Mouse (Mus musculus) embryonic fibroblast, embryonic 13.5 days (primary cell): ENCODE results near the gene Fam107b.

Experiments used
- CTCF ChIP-seq: IDR thresholded peaks from 2 replicates; pipeline ENCODE4 v1.5.1; 2011; ENCODE audit warnings: mild to moderate bottlenecking, control low read depth, low read length, moderate library complexity, borderline replicate concordance; ENCODE audit not compliant: insufficient read depth
- POLR2A ChIP-seq: IDR thresholded peaks from 2 replicates; pipeline ENCODE4 v1.6.1; 2011; ENCODE audit warnings: low read depth, mild to moderate bottlenecking, control low read depth, low read length, moderate library complexity

- TF ChIP-seq CTCF (no peak), POLR2A (no peak)
Observed at GRCm38 (mm10) chr2:3633137-3633536, 62.8 kb downstream of the Fam107b start.
